10 mouse cellular contexts compared by ENCODE assay signal in the genomic region with DNA sequence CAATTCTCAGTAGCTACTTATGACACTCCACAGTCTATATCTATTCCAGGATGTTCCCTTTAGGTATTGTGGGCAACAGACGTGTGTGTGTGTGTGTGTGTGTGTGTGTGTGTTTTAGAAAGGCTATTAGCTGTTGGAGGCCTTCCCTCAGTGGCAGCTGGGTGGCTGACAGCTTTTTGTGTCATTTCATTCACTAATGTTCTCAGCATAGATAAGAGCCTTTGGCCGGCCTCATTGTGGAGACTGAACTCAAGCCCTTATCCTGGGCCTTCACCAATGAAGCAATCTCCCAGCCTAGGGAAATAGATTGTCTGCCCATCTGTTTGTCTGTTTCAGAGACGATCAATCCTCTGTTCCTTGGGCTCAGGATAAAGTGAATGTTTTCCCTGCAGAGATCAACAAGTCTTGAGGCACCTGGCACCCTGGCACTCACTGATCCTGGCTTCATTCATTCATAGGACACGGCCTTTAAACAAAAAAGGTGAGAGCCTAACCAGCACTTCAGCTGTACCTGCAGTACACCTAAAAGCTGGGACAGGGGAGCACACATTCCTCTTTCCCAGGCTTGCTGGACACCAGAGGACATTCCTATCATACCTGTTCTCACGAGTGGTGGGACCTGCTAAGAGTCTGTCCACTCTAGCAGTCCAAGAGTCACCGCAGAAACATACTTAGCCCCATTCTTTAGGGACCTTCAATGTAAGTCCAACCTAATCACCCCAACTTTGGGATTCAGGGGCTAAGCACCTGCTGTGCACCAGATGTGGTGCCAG. TPM values are rescaled to one million over a fixed set of nuclear protein-coding genes. Genes with fewer than 3 reads are reported as not detected.
DNase-seq lines count a peak whose midpoint lies in the region; ATAC-seq and TF ChIP-seq lines count a peak whose summit lies in the region.
"Had no signal": no experiment of that assay in that cellular context is flagged by ENCODE, and none has a peak within 500 bp of the region (broad histone marks: within the 10 kb centered on the region; RNA-seq: fewer than 3 reads in every experiment).

No protein-coding gene starts in this region.

- no peaks in the 10 kb centered on the region for H3K27me3 ChIP-seq in stomach, embryonic 15.5 days (replicated peaks)
- no peaks in the 10 kb centered on the region for H3K27me3 ChIP-seq in stomach, postnatal 0 days (ENCODE audit: control insufficient read depth, insufficient read depth, low read length)
- H3K27me3 ChIP-seq in lung, postnatal 0 days (replicated peaks; ENCODE audit: insufficient read depth, low read length) = no peaks in the 10 kb centered on the region

- no peak for TF ChIP-seq CTCF in stomach, postnatal 0 days (IDR thresholded peaks at IDR 0.05; ENCODE audit: low read depth)
- TF ChIP-seq CTCF in lung, postnatal 0 days (IDR thresholded peaks at IDR 0.05) = no peak

- H3K9ac ChIP-seq in stomach, embryonic 15.5 days = no peak overlapping the region
- no peak overlapping the region for H3K9ac ChIP-seq in stomach, postnatal 0 days (ENCODE audit: low read length)
- no peak overlapping the region for H3K9ac ChIP-seq in lung, postnatal 0 days (replicated peaks; ENCODE audit: low read depth)

- H3K27ac ChIP-seq in stomach, embryonic 15.5 days = 0 out of 2 replicates have a peak overlapping the region, but pooled peaks have one; percentile 4
- no peak overlapping the region for H3K27ac ChIP-seq in stomach, postnatal 0 days (replicated peaks)
- H3K27ac ChIP-seq in lung, postnatal 0 days (ENCODE audit: low read length) = peak overlapping the region; percentile 65

- peaks cover 50% of the 10 kb centered on the region for H3K4me1 ChIP-seq in stomach, embryonic 15.5 days
- peaks cover 13% of the 10 kb centered on the region; the same call in 1 of the 2 replicates for H3K4me1 ChIP-seq in stomach, postnatal 0 days (replicated peaks; ENCODE audit: control insufficient read depth, insufficient read depth)
- H3K4me1 ChIP-seq in lung, postnatal 0 days (ENCODE audit: insufficient read depth, low read depth, low read length) = peaks cover 44% of the 10 kb centered on the region

- H3K9me3 ChIP-seq in stomach, embryonic 15.5 days = no peaks in the 10 kb centered on the region
- no peaks in the 10 kb centered on the region for H3K9me3 ChIP-seq in stomach, postnatal 0 days (ENCODE audit: control insufficient read depth, low read length)
- no peaks in the 10 kb centered on the region for H3K9me3 ChIP-seq in lung, postnatal 0 days (ENCODE audit: low read length)

- no peak for ATAC-seq in stomach, embryonic 15.5 days (ENCODE audit: insufficient read depth, low FRiP score, low read depth)
- no peak for ATAC-seq in stomach, postnatal 0 days (ENCODE audit: low FRiP score, low TSS enrichment)
- peak; percentile 53 for ATAC-seq in lung, postnatal 0 days

- H3K36me3 ChIP-seq in stomach, embryonic 15.5 days = peaks cover 13% of the 10 kb centered on the region; the same call in 1 of the 2 replicates
- H3K36me3 ChIP-seq in stomach, postnatal 0 days (ENCODE audit: control insufficient read depth, insufficient read depth, low read length) = peaks cover 2% of the 10 kb centered on the region; the same call in 1 of the 2 replicates
- no peaks in the 10 kb centered on the region for H3K36me3 ChIP-seq in lung, postnatal 0 days (ENCODE audit: insufficient read depth, low read length)

- DNase-seq in heart, adult 18-20 months = peak; percentile 57 to 74
- DNase-seq in heart, adult 8-10 months (ENCODE audit: low spot score) = no peak
- DNase-seq in stomach, postnatal 0 days (ENCODE audit: low spot score) = no peak
- peak; percentile 68 for DNase-seq in lung, postnatal 0 days (ENCODE audit: low spot score)
- DNase-seq in spleen, postnatal 4 days (ENCODE audit: low spot score in 2 of 2) = no peak
- no peak for DNase-seq in ovary, adult 18-20 months (ENCODE audit: low spot score)
- no peak for DNase-seq in layer of hippocampus, postnatal 36 days
- DNase-seq: cerebellum, adult 9-11 months; kidney, postnatal 36 days had no signal

- no peak for TF ChIP-seq EP300 in stomach, postnatal 0 days (optimal IDR thresholded peaks at IDR 0.05)
- TF ChIP-seq EP300 in lung, postnatal 0 days (IDR thresholded peaks at IDR 0.05) = peak; percentile 88

- no peak overlapping the region for H3K4me3 ChIP-seq in stomach, embryonic 15.5 days (replicated peaks)
- no peak overlapping the region for H3K4me3 ChIP-seq in stomach, postnatal 0 days (ENCODE audit: low read depth, low read length)
- no peak overlapping the region for H3K4me3 ChIP-seq in lung, postnatal 0 days (ENCODE audit: low read depth, low read length)

- WGBS in stomach, embryonic 15.5 days = 62% methylated on average over 6 of the region's 6 CpGs
- 64% methylated on average over 6 of the region's 6 CpGs for WGBS in stomach, postnatal 0 days
- WGBS in lung, postnatal 0 days = 48% methylated on average over 6 of the region's 6 CpGs

- H3K4me2 ChIP-seq in stomach, embryonic 15.5 days = no peak overlapping the region
- no peak overlapping the region for H3K4me2 ChIP-seq in stomach, postnatal 0 days (replicated peaks; ENCODE audit: low read depth)
- H3K4me2 ChIP-seq in lung, postnatal 0 days (replicated peaks; ENCODE audit: low read depth, low read length) = no peak overlapping the region

RNA-seq across cellular contexts. Expression of a gene that starts 52.6 kb away (rescaled TPM):
- total RNA-seq in heart, adult 18-20 months (2021) = 10 to 100 TPM in 1 of 2 experiments, 1 to 10 TPM in 1; 9.1 to 10.3 TPM
- 10 to 100 TPM; 10.1 to 14.1 (median 12.5) TPM for total RNA-seq in heart, adult 8-10 months (2022)
- 17.5 and 19.6 TPM in 2 replicates for polyA plus RNA-seq in stomach, embryonic 15.5 days (2015; fragmentation: Nextera tagmentation; extraction: Ambion mirVana)
- polyA plus RNA-seq in stomach, postnatal 0 days (2015; fragmentation: Nextera tagmentation; extraction: Ambion mirVana) = 5.3 and 6.4 TPM in 2 replicates
- polyA plus RNA-seq in lung, postnatal 0 days (2015; fragmentation: Nextera tagmentation; extraction: Ambion mirVana) = 11.8 and 12.3 TPM in 2 replicates
- 10 to 100 TPM; 40.1 to 45.2 TPM for total RNA-seq in layer of hippocampus, postnatal 36 days (2021)

Comparison
In these comparisons a context has a peak if more than half of its experiments do, and no peak if none do; other contexts are left out.
1. DNase-seq: peak in heart, adult 18-20 months (2 of 2) and lung, postnatal 0 days (single experiment); none in heart, adult 8-10 months (single experiment), stomach, postnatal 0 days (single experiment), spleen, postnatal 4 days (0 of 2), ovary, adult 18-20 months (single experiment) and layer of hippocampus, postnatal 36 days (0 of 2).